15 mouse cellular contexts compared by ENCODE assay signal in genomic region chr7:80365759-80366158, GRCm38 (mm10). TPM values are rescaled to one million over a fixed set of nuclear protein-coding genes. Genes with fewer than 3 reads are reported as not detected.
DNase-seq lines count a peak whose midpoint lies in the region; ATAC-seq and TF ChIP-seq lines count a peak whose summit lies in the region.
"Had no signal": no experiment of that assay in that cellular context is flagged by ENCODE, and none has a peak within 500 bp of the region (broad histone marks: within the 10 kb centered on the region; RNA-seq: fewer than 3 reads in every experiment).

No protein-coding gene starts in this region.

- intact Hi-C loops in heart, postnatal 25 days (cut with DNase I): no loop called here

- peaks cover 72% of the 10 kb centered on the region for H3K36me3 ChIP-seq in lung, embryonic 14.5 days (ENCODE audit: insufficient read depth)
- peaks cover 40% of the 10 kb centered on the region for H3K36me3 ChIP-seq in hindbrain, postnatal 0 days (ENCODE audit: insufficient read depth, low read length)
- peaks cover 83% of the 10 kb centered on the region for H3K36me3 ChIP-seq in embryonic facial prominence, embryonic 10.5 days (replicated peaks)

- H3K9me3 ChIP-seq in lung, embryonic 14.5 days (ENCODE audit: low read depth, low read length): no peaks in the 10 kb centered on the region
- H3K9me3 ChIP-seq in hindbrain, postnatal 0 days (ENCODE audit: low read length): no peaks in the 10 kb centered on the region
- H3K9me3 ChIP-seq in embryonic facial prominence, embryonic 10.5 days: no peaks in the 10 kb centered on the region
- H3K9me3 ChIP-seq: limb, embryonic 15.5 days; neural tube, embryonic 12.5 days had no signal

- TF ChIP-seq CTCF in lung, embryonic 14.5 days (IDR thresholded peaks at IDR 0.05; ENCODE audit: low read depth): no peak
- no peak for TF ChIP-seq CTCF in hindbrain, postnatal 0 days (IDR thresholded peaks at IDR 0.05; ENCODE audit: low read depth)

- ATAC-seq in lung, embryonic 14.5 days (ENCODE audit: insufficient read depth): no peak
- no peak for ATAC-seq in hindbrain, postnatal 0 days
- ATAC-seq: intestine, embryonic 16.5 days; liver, postnatal 0 days had no signal

- H3K9ac ChIP-seq in lung, embryonic 14.5 days: no peak overlapping the region
- no peak overlapping the region for H3K9ac ChIP-seq in hindbrain, postnatal 0 days (replicated peaks; ENCODE audit: low read length)
- H3K9ac ChIP-seq: limb, embryonic 15.5 days; liver, postnatal 0 days; neural tube, embryonic 12.5 days had no signal

- WGBS in lung, embryonic 14.5 days: 69% methylated on average over 2 of the region's 2 CpGs
- WGBS in hindbrain, postnatal 0 days: 59% methylated on average over 2 of the region's 2 CpGs
- 88% methylated on average over 2 of the region's 2 CpGs for WGBS in embryonic facial prominence, embryonic 10.5 days

- H3K27ac ChIP-seq in lung, embryonic 14.5 days (ENCODE audit: low read depth): no peak overlapping the region
- no peak overlapping the region for H3K27ac ChIP-seq in hindbrain, postnatal 0 days
- H3K27ac ChIP-seq in embryonic facial prominence, embryonic 10.5 days (replicated peaks): no peak overlapping the region
- H3K27ac ChIP-seq: limb, embryonic 15.5 days; neural tube, embryonic 12.5 days had no signal

- H3K4me1 ChIP-seq in lung, embryonic 14.5 days (ENCODE audit: insufficient read depth): peaks cover 5% of the 10 kb centered on the region; the same call in 1 of the 2 replicates
- peaks cover 9% of the 10 kb centered on the region for H3K4me1 ChIP-seq in hindbrain, postnatal 0 days (ENCODE audit: insufficient read depth, low read length)
- peaks cover 22% of the 10 kb centered on the region for H3K4me1 ChIP-seq in embryonic facial prominence, embryonic 10.5 days

- DNase-seq in heart, adult 11 months: peak; percentile 94
- DNase-seq in heart, postnatal 25 days (ENCODE audit: low spot score): no peak
- peak; percentile 55 for DNase-seq in lung, embryonic 14.5 days
- no peak for DNase-seq in lung, postnatal 25 days (ENCODE audit: low spot score)
- DNase-seq in adrenal gland, postnatal 25 days: peak; percentile 73
- DNase-seq in kidney, postnatal 4 days: peak; percentile 78 to 83
- DNase-seq in hindbrain, postnatal 0 days (ENCODE audit: low spot score): no peak
- no peak for DNase-seq in embryonic facial prominence, embryonic 10.5 days (ENCODE audit: low spot score)
- DNase-seq: cerebellum, postnatal 36 days; liver, postnatal 0 days; retina, postnatal 1 day had no signal

- no peak overlapping the region for H3K4me3 ChIP-seq in lung, embryonic 14.5 days (ENCODE audit: low read depth, low read length)
- no peak overlapping the region for H3K4me3 ChIP-seq in hindbrain, postnatal 0 days (ENCODE audit: low read length)
- H3K4me3 ChIP-seq in embryonic facial prominence, embryonic 10.5 days: no peak overlapping the region
- H3K4me3 ChIP-seq: limb, embryonic 15.5 days; neural tube, embryonic 12.5 days had no signal

- no peak overlapping the region for H3K4me2 ChIP-seq in lung, embryonic 14.5 days
- no peak overlapping the region for H3K4me2 ChIP-seq in hindbrain, postnatal 0 days (ENCODE audit: low read depth, low read length)
- H3K4me2 ChIP-seq: heart, embryonic 11.5 days; limb, embryonic 15.5 days; neural tube, embryonic 12.5 days had no signal

- no peaks in the 10 kb centered on the region for H3K27me3 ChIP-seq in lung, embryonic 14.5 days (ENCODE audit: insufficient read depth, low read length)
- H3K27me3 ChIP-seq in hindbrain, postnatal 0 days (ENCODE audit: insufficient read depth, low read length): no peaks in the 10 kb centered on the region
- H3K27me3 ChIP-seq in embryonic facial prominence, embryonic 10.5 days (replicated peaks; ENCODE audit: low read depth, poor library complexity, severe bottlenecking): no peaks in the 10 kb centered on the region
- H3K27me3 ChIP-seq: limb, embryonic 15.5 days; neural tube, embryonic 12.5 days had no signal

RNA-seq across cellular contexts. Expression of gene Man2a2, which starts 5.4 kb away (rescaled TPM):
- total RNA-seq in heart, postnatal 25 days (2021): 10 to 100 TPM; 67.2 to 67.5 TPM
- polyA plus RNA-seq in lung, embryonic 14.5 days (2014; fragmentation: Nextera tagmentation; extraction: Ambion mirVana): 20.1 and 23.9 TPM in 2 replicates
- total RNA-seq in adrenal gland, postnatal 25 days (2021): 92.6 and 109 TPM in 2 replicates
- 55.5 and 61.3 TPM in 2 replicates for total RNA-seq in hindbrain, postnatal 0 days (2014; rRNA removed)
- 14.2 and 15.7 TPM in 2 replicates for polyA plus RNA-seq in hindbrain, postnatal 0 days (2015; fragmentation: Nextera tagmentation; extraction: Ambion mirVana)
- polyA plus RNA-seq in embryonic facial prominence, embryonic 10.5 days (2016; fragmentation: Nextera tagmentation; extraction: Ambion mirVana): 20.2 and 21.0 TPM in 2 replicates

RNA-seq across cellular contexts. Expression of gene Fes, which starts 22.0 kb away (rescaled TPM):
- total RNA-seq in heart, postnatal 25 days (2021): 10 to 100 TPM; 11.9 to 13.6 TPM
- 10.1 and 12.0 TPM in 2 replicates for polyA plus RNA-seq in lung, embryonic 14.5 days (2014; fragmentation: Nextera tagmentation; extraction: Ambion mirVana)
- 10.0 and 12.0 TPM in 2 replicates for total RNA-seq in adrenal gland, postnatal 25 days (2021)
- 10.3 and 16.1 TPM in 2 replicates for total RNA-seq in hindbrain, postnatal 0 days (2014; rRNA removed)
- polyA plus RNA-seq in hindbrain, postnatal 0 days (2015; fragmentation: Nextera tagmentation; extraction: Ambion mirVana): 4.9 and 5.6 TPM in 2 replicates
- 8.2 and 8.4 TPM in 2 replicates for polyA plus RNA-seq in embryonic facial prominence, embryonic 10.5 days (2016; fragmentation: Nextera tagmentation; extraction: Ambion mirVana)

RNA-seq across cellular contexts. Expression of gene Hddc3, which starts 22.9 kb away (rescaled TPM):
- total RNA-seq in heart, postnatal 25 days (2021): 10 to 100 TPM; 35.2 to 38.9 TPM
- polyA plus RNA-seq in lung, embryonic 14.5 days (2014; fragmentation: Nextera tagmentation; extraction: Ambion mirVana): 17.2 and 17.9 TPM in 2 replicates
- total RNA-seq in adrenal gland, postnatal 25 days (2021): 32.8 and 37.9 TPM in 2 replicates
- total RNA-seq in hindbrain, postnatal 0 days (2014; rRNA removed): 30.1 and 32.2 TPM in 2 replicates
- polyA plus RNA-seq in hindbrain, postnatal 0 days (2015; fragmentation: Nextera tagmentation; extraction: Ambion mirVana): 13.9 and 15.5 TPM in 2 replicates
- 23.3 and 30.3 TPM in 2 replicates for polyA plus RNA-seq in embryonic facial prominence, embryonic 10.5 days (2016; fragmentation: Nextera tagmentation; extraction: Ambion mirVana)

RNA-seq across cellular contexts. Expression of gene Unc45a, which starts 25.0 kb away (rescaled TPM):
- 10 to 100 TPM; 13.5 to 15.8 TPM for total RNA-seq in heart, postnatal 25 days (2021)
- polyA plus RNA-seq in lung, embryonic 14.5 days (2014; fragmentation: Nextera tagmentation; extraction: Ambion mirVana): 34.3 and 35.3 TPM in 2 replicates
- 47.0 and 49.5 TPM in 2 replicates for total RNA-seq in adrenal gland, postnatal 25 days (2021)
- 49.0 and 57.8 TPM in 2 replicates for total RNA-seq in hindbrain, postnatal 0 days (2014; rRNA removed)
- polyA plus RNA-seq in hindbrain, postnatal 0 days (2015; fragmentation: Nextera tagmentation; extraction: Ambion mirVana): 46.6 and 47.8 TPM in 2 replicates
- 51.3 and 53.3 TPM in 2 replicates for polyA plus RNA-seq in embryonic facial prominence, embryonic 10.5 days (2016; fragmentation: Nextera tagmentation; extraction: Ambion mirVana)

RNA-seq across cellular contexts. Expression of gene Furin, which starts 39.5 kb away (rescaled TPM):
- 100 to 1,000 TPM; 106 to 118 TPM for total RNA-seq in heart, postnatal 25 days (2021)
- 18.0 and 19.4 TPM in 2 replicates for polyA plus RNA-seq in lung, embryonic 14.5 days (2014; fragmentation: Nextera tagmentation; extraction: Ambion mirVana)
- 157 and 167 TPM in 2 replicates for total RNA-seq in adrenal gland, postnatal 25 days (2021)
- 25.4 and 25.9 TPM in 2 replicates for total RNA-seq in hindbrain, postnatal 0 days (2014; rRNA removed)
- 6.6 and 6.8 TPM in 2 replicates for polyA plus RNA-seq in hindbrain, postnatal 0 days (2015; fragmentation: Nextera tagmentation; extraction: Ambion mirVana)
- polyA plus RNA-seq in embryonic facial prominence, embryonic 10.5 days (2016; fragmentation: Nextera tagmentation; extraction: Ambion mirVana): 6.0 and 6.3 TPM in 2 replicates

Comparison
In these comparisons a context has a peak if more than half of its experiments do, and no peak if none do; other contexts are left out.
1. DNase-seq: peak in heart, adult 11 months (single experiment), lung, embryonic 14.5 days (single experiment), adrenal gland, postnatal 25 days (single experiment) and kidney, postnatal 4 days (2 of 2); none in heart, postnatal 25 days (single experiment), lung, postnatal 25 days (single experiment), hindbrain, postnatal 0 days (single experiment) and embryonic facial prominence, embryonic 10.5 days (single experiment).